Mouse (Mus musculus) E14TG2a.4 (cell line): Measurements from ENCODE around the gene Taldo1.

Experiments used
- CTCF ChIP-seq: conservative IDR thresholded peaks from 2 replicates; pipeline ENCODE4 v1.5.1; 2014; ENCODE audit warnings: low read length
- NANOG ChIP-seq: IDR thresholded peaks from 2 replicates; pipeline ENCODE4 v1.6.1; 2014; ENCODE audit warnings: borderline replicate concordance, low read length, mixed read lengths
- POU5F1 ChIP-seq: IDR thresholded peaks from 2 replicates; pipeline ENCODE4 v1.6.1; 2014; ENCODE audit warnings: low read length, borderline replicate concordance

GRCm38 (mm10) chr7:141433517-141434400 is 41.8 kb downstream of the Taldo1 start:
- no peak for TF ChIP-seq CTCF
- TF ChIP-seq NANOG, result no peak
- no peak for TF ChIP-seq POU5F1
